ENCODE assay signal across 8 mouse cellular contexts in genomic region chr7:28741709-28742438, GRCm38 (mm10). TPM values are rescaled to one million over a fixed set of nuclear protein-coding genes. Genes with fewer than 3 reads are reported as not detected.
A peak's percentile ranks its signal among the peaks of the same experiment; 100 is the strongest.
DNase-seq lines count a peak whose midpoint lies in the region; ATAC-seq and TF ChIP-seq lines count a peak whose summit lies in the region.

TSS of gene Mrps12 (minus strand) at chr7:28741820.
TSS of gene Sars2 (plus strand) at chr7:28741992.

- H3K4me2 ChIP-seq in embryonic facial prominence, embryonic 13.5 days: peak within 1 kb of the TSS; percentile 87
- H3K4me2 ChIP-seq in limb, embryonic 12.5 days: peak within 1 kb of the TSS; percentile 87
- H3K4me2 ChIP-seq in midbrain, embryonic 15.5 days: peak within 1 kb of the TSS; percentile 91

- under 1% methylated on average over 39 of the region's 39 CpGs for WGBS in embryonic facial prominence, embryonic 13.5 days
- WGBS in kidney, adult 2 months: under 1% methylated on average over 39 of the region's 39 CpGs
- under 1% methylated on average over 39 of the region's 39 CpGs for WGBS in limb, embryonic 12.5 days
- WGBS in midbrain, embryonic 15.5 days: under 1% methylated on average over 39 of the region's 39 CpGs
- under 1% methylated on average over 39 of the region's 39 CpGs for WGBS in spleen, adult 2 months

- DNase-seq in 3134 (ENCODE audit: extremely low read depth, insufficient read length, low spot score): peak; percentile 95
- DNase-seq in adrenal gland, postnatal 36 days: peak; percentile 94
- DNase-seq in heart, adult 18-20 months: peak; percentile 97 to 98
- DNase-seq in kidney, adult 2 months: peak; percentile 99
- DNase-seq in spleen, adult 2 months (ENCODE audit: low read depth in 1 of 2, low spot score in 2 of 2): peak; percentile 87 to 98

- peaks cover 63% of the 10 kb centered on the region for H3K36me3 ChIP-seq in embryonic facial prominence, embryonic 13.5 days
- no peaks in the 10 kb centered on the region for H3K36me3 ChIP-seq in kidney, adult 2 months (ENCODE audit: control insufficient read depth, insufficient read depth, low read length)
- H3K36me3 ChIP-seq in limb, embryonic 12.5 days: peaks cover 62% of the 10 kb centered on the region
- peaks cover 3% of the 10 kb centered on the region; the same call in 1 of the 2 replicates for H3K36me3 ChIP-seq in midbrain, embryonic 15.5 days (replicated peaks)
- peaks cover 5% of the 10 kb centered on the region for H3K36me3 ChIP-seq in spleen, adult 2 months (ENCODE audit: control insufficient read depth, insufficient read depth, low read length)

- TF ChIP-seq CTCF in kidney, adult 2 months (conservative IDR thresholded peaks at IDR 0.05; ENCODE audit: insufficient read depth, insufficient read length, low read depth, low read length): peak; percentile 81
- TF ChIP-seq CTCF in spleen, adult 2 months (IDR thresholded peaks at IDR 0.05; ENCODE audit: extremely low read depth, insufficient read depth, insufficient read length, insufficient replicate concordance): peak; percentile 85

- H3K9ac ChIP-seq in embryonic facial prominence, embryonic 13.5 days: peak within 1 kb of the TSS; percentile 88
- peak within 1 kb of the TSS; percentile 76 for H3K9ac ChIP-seq in limb, embryonic 12.5 days (replicated peaks)
- peak within 1 kb of the TSS; percentile 76 for H3K9ac ChIP-seq in midbrain, embryonic 15.5 days

- peak; percentile 97 for ATAC-seq in embryonic facial prominence, embryonic 13.5 days (ENCODE audit: insufficient number of reproducible peaks, insufficient read depth, low FRiP score, low TSS enrichment, low read depth)
- ATAC-seq in limb, embryonic 12.5 days (ENCODE audit: insufficient number of reproducible peaks, insufficient read depth, low FRiP score, low TSS enrichment, low read depth): peak; percentile 99
- ATAC-seq in midbrain, embryonic 15.5 days (replicated peaks): peak; percentile 99

- H3K9me3 ChIP-seq in embryonic facial prominence, embryonic 13.5 days: no peaks in the 10 kb centered on the region
- H3K9me3 ChIP-seq in limb, embryonic 12.5 days: no peaks in the 10 kb centered on the region
- H3K9me3 ChIP-seq in midbrain, embryonic 15.5 days: no peaks in the 10 kb centered on the region

- peak within 1 kb of the TSS; percentile 87 for H3K27ac ChIP-seq in embryonic facial prominence, embryonic 13.5 days
- peak within 1 kb of the TSS; percentile 87 for H3K27ac ChIP-seq in kidney, adult 2 months (ENCODE audit: insufficient read depth, low read depth, low read length)
- H3K27ac ChIP-seq in limb, embryonic 12.5 days: peak within 1 kb of the TSS; percentile 77
- H3K27ac ChIP-seq in midbrain, embryonic 15.5 days: peak within 1 kb of the TSS; percentile 92
- H3K27ac ChIP-seq in spleen, adult 2 months (ENCODE audit: insufficient read depth, low read length): peak within 1 kb of the TSS; percentile 84

- H3K27me3 ChIP-seq in embryonic facial prominence, embryonic 13.5 days: no peaks in the 10 kb centered on the region
- H3K27me3 ChIP-seq in kidney, adult 2 months (replicated peaks; ENCODE audit: control insufficient read depth, insufficient read depth, low read length): no peaks in the 10 kb centered on the region
- no peaks in the 10 kb centered on the region for H3K27me3 ChIP-seq in limb, embryonic 12.5 days
- H3K27me3 ChIP-seq in midbrain, embryonic 15.5 days (replicated peaks): no peaks in the 10 kb centered on the region
- H3K27me3 ChIP-seq in spleen, adult 2 months (ENCODE audit: control insufficient read depth, insufficient read depth, low read length): no peaks in the 10 kb centered on the region

- H3K4me1 ChIP-seq in embryonic facial prominence, embryonic 13.5 days: peaks cover 18% of the 10 kb centered on the region
- peaks cover 8% of the 10 kb centered on the region for H3K4me1 ChIP-seq in kidney, adult 2 months (ENCODE audit: control insufficient read depth, insufficient read depth, low read length)
- H3K4me1 ChIP-seq in limb, embryonic 12.5 days (replicated peaks): peaks cover 8% of the 10 kb centered on the region; the same call in 1 of the 2 replicates
- H3K4me1 ChIP-seq in midbrain, embryonic 15.5 days: peaks cover 14% of the 10 kb centered on the region
- peaks cover 4% of the 10 kb centered on the region for H3K4me1 ChIP-seq in spleen, adult 2 months (ENCODE audit: control insufficient read depth, insufficient read depth, insufficient read length)

- peak within 1 kb of the TSS; percentile 78 for H3K4me3 ChIP-seq in embryonic facial prominence, embryonic 13.5 days
- H3K4me3 ChIP-seq in kidney, adult 2 months (ENCODE audit: insufficient read depth, low read depth, low read length): peak within 1 kb of the TSS; percentile 88
- H3K4me3 ChIP-seq in limb, embryonic 12.5 days (replicated peaks): peak within 1 kb of the TSS; percentile 61
- H3K4me3 ChIP-seq in midbrain, embryonic 15.5 days: peak within 1 kb of the TSS; percentile 90
- peak within 1 kb of the TSS; percentile 85 for H3K4me3 ChIP-seq in spleen, adult 2 months (ENCODE audit: extremely low read depth, insufficient read depth, insufficient read length)

- TF ChIP-seq POLR2A in kidney, adult 2 months (IDR thresholded peaks at IDR 0.05; ENCODE audit: low read depth, low read length): peak; percentile 76
- peak; percentile 81 for TF ChIP-seq POLR2A in spleen, adult 2 months (IDR thresholded peaks at IDR 0.05; ENCODE audit: low read depth, low read length)

RNA-seq across cellular contexts. Expression of gene Mrps12, which starts in this region (rescaled TPM):
- 10 to 100 TPM; 81.4 to 86.2 TPM for total RNA-seq in adrenal gland, postnatal 36 days (2021)
- 127 and 132 TPM in 2 replicates for polyA plus RNA-seq in embryonic facial prominence, embryonic 13.5 days (2015; fragmentation: Nextera tagmentation; extraction: Ambion mirVana)
- total RNA-seq in heart, adult 18-20 months (2021): 10 to 100 TPM; 59.4 to 60.4 TPM
- polyA plus RNA-seq in kidney, adult 2 months (2012; rRNA removed): 79.8 and 96.7 TPM in 2 replicates
- polyA plus RNA-seq in limb, embryonic 12.5 days (2016; fragmentation: Nextera tagmentation; extraction: Ambion mirVana): 125 and 131 TPM in 2 replicates
- polyA plus RNA-seq in midbrain, embryonic 15.5 days (2015; fragmentation: Nextera tagmentation; extraction: Ambion mirVana): 96.7 and 106 TPM in 2 replicates
- 34.5 and 41.9 TPM in 2 replicates for polyA plus RNA-seq in spleen, adult 2 months (2012; rRNA removed)

RNA-seq across cellular contexts. Expression of gene Sars2, which starts in this region (rescaled TPM):
- 10 to 100 TPM; 18.5 to 18.8 TPM for total RNA-seq in adrenal gland, postnatal 36 days (2021)
- 27.3 and 30.8 TPM in 2 replicates for polyA plus RNA-seq in embryonic facial prominence, embryonic 13.5 days (2015; fragmentation: Nextera tagmentation; extraction: Ambion mirVana)
- 10 to 100 TPM; 14.7 to 15.5 TPM for total RNA-seq in heart, adult 18-20 months (2021)
- 19.4 and 22.9 TPM in 2 replicates for polyA plus RNA-seq in kidney, adult 2 months (2012; rRNA removed)
- 32.4 and 33.1 TPM in 2 replicates for polyA plus RNA-seq in limb, embryonic 12.5 days (2016; fragmentation: Nextera tagmentation; extraction: Ambion mirVana)
- 18.3 and 18.7 TPM in 2 replicates for polyA plus RNA-seq in midbrain, embryonic 15.5 days (2015; fragmentation: Nextera tagmentation; extraction: Ambion mirVana)
- polyA plus RNA-seq in spleen, adult 2 months (2012; rRNA removed): 21.5 and 28.8 TPM in 2 replicates

Comparison
In these comparisons a context has a peak if more than half of its experiments do, and no peak if none do; other contexts are left out.
1. Peak in every context shown above with its lines: DNase-seq, ATAC-seq, H3K4me3 ChIP-seq and H3K27ac ChIP-seq.